Mouse (Mus musculus) kidney, postnatal 4 days (tissue): ENCODE results near the gene Map3k12.

Source experiments
- DNase-seq, 2 experiments: peaks; one replicate each; pipeline ENCODE4 v3.0.0; 2021; ENCODE audit warnings: mixed read lengths in 2 of 2

Gene Map3k12

GRCm38 (mm10) chr15:102503447-102503846, 13.4 kb downstream of the Map3k12 start, which contains the start of gene Gm10337:
TSS of gene Gm10337 (plus strand) at chr15:102503722.
- no peak for DNase-seq

- no peak for DNase-seq
These were observed 14.5 kb downstream of the Map3k12 start for GRCm38 (mm10) chr15:102502254-102502840.

- no peak for DNase-seq
These were observed 15.6 kb downstream of the Map3k12 start for GRCm38 (mm10) chr15:102501084-102501814.

GRCm38 (mm10) chr15:102500479-102500878, 16.4 kb downstream of the Map3k12 start:
- DNase-seq, result no peak

GRCm38 (mm10) chr15:102499851-102500250, 17.0 kb downstream of the Map3k12 start:
- no peak for DNase-seq

GRCm38 (mm10) chr15:102499370-102499769, 17.5 kb downstream of the Map3k12 start:
- no peak for DNase-seq

GRCm38 (mm10) chr15:102498322-102498721, 18.5 kb downstream of the Map3k12 start:
- DNase-seq, result no peak

GRCm38 (mm10) chr15:102487664-102488063, 29.2 kb downstream of the Map3k12 start:
- DNase-seq, result no peak

- DNase-seq, result no peak
These were observed 31.0 kb downstream of the Map3k12 start for GRCm38 (mm10) chr15:102485853-102486252.

- DNase-seq, result no peak
These were observed 33.7 kb downstream of the Map3k12 start for GRCm38 (mm10) chr15:102483136-102483535.

- no peak for DNase-seq
These were observed 42.3 kb downstream of the Map3k12 start for GRCm38 (mm10) chr15:102474520-102474919.

GRCm38 (mm10) chr15:102473246-102473645, 43.6 kb downstream of the Map3k12 start:
- no peak for DNase-seq

- DNase-seq, result no peak
These were observed 45.1 kb downstream of the Map3k12 start for GRCm38 (mm10) chr15:102471727-102472126.

- DNase-seq, result no peak
These were observed 45.6 kb downstream of the Map3k12 start for GRCm38 (mm10) chr15:102471295-102471645.

GRCm38 (mm10) chr15:102470605-102471294, 46.1 kb downstream of the Map3k12 start:
- DNase-seq, result peak; percentile 91 to 95

GRCm38 (mm10) chr15:102470183-102470604, 46.7 kb downstream of the Map3k12 start, which contains the start of gene Pcbp2:
TSS of gene Pcbp2 (plus strand) at chr15:102470539.
- peak; percentile 95 to 98 for DNase-seq

- no peak for DNase-seq
These were observed 48.0 kb downstream of the Map3k12 start for GRCm38 (mm10) chr15:102468675-102469370.

- no peak for DNase-seq
These were observed 53.2 kb downstream of the Map3k12 start for GRCm38 (mm10) chr15:102463666-102464065.

GRCm38 (mm10) chr15:102461430-102462075, 55.3 kb downstream of the Map3k12 start:
- DNase-seq, result no peak

GRCm38 (mm10) chr15:102460971-102461370, 55.9 kb downstream of the Map3k12 start:
- no peak for DNase-seq

- no peak for DNase-seq
These were observed 56.5 kb downstream of the Map3k12 start for GRCm38 (mm10) chr15:102460409-102460808.

- no peak for DNase-seq
These were observed 57.0 kb downstream of the Map3k12 start for GRCm38 (mm10) chr15:102459847-102460246.

GRCm38 (mm10) chr15:102459381-102459780, 57.5 kb downstream of the Map3k12 start:
- no peak for DNase-seq
